ENCODE assay signal across 8 mouse cellular contexts in genomic region chr5:137532131-137532807, GRCm38 (mm10). TPM values are rescaled to one million over a fixed set of nuclear protein-coding genes. Genes with fewer than 3 reads are reported as not detected.
DNase-seq lines count a peak whose midpoint lies in the region; ATAC-seq lines count a peak whose summit lies in the region.

No protein-coding gene starts in this region.

- H3K27ac ChIP-seq in forebrain, embryonic 14.5 days (ENCODE audit: low read depth, low read length) = peak overlapping the region; percentile 98
- H3K27ac ChIP-seq in limb, embryonic 10.5 days = peak overlapping the region; percentile 97

- WGBS in forebrain, embryonic 14.5 days = under 1% methylated on average over 19 of the region's 19 CpGs
- WGBS in limb, embryonic 10.5 days = 1% methylated on average over 19 of the region's 19 CpGs

- H3K4me1 ChIP-seq in forebrain, embryonic 14.5 days (ENCODE audit: control insufficient read depth, insufficient read depth, low read length) = peaks cover 10% of the 10 kb centered on the region
- peaks cover 41% of the 10 kb centered on the region for H3K4me1 ChIP-seq in limb, embryonic 10.5 days

- DNase-seq in adrenal gland, postnatal 36 days = peak; percentile 37 to 53
- DNase-seq in adrenal gland, postnatal 10 days = no peak
- peak; percentile 36 for DNase-seq in spleen, adult 12 weeks (ENCODE audit: low spot score)
- DNase-seq in spleen, postnatal 36 days (ENCODE audit: low spot score in 2 of 2) = no peak
- DNase-seq in forebrain, embryonic 14.5 days (ENCODE audit: low spot score) = no peak
- peak; percentile 60 for DNase-seq in limb, embryonic 10.5 days (ENCODE audit: low spot score)
- peak; percentile 58 for DNase-seq in neural tube, embryonic 10.5 days (ENCODE audit: extremely low spot score, low spot score)
- no peak for DNase-seq in gastrocnemius, postnatal 36 days

- peak overlapping the region; percentile 95 for H3K4me3 ChIP-seq in forebrain, embryonic 14.5 days (ENCODE audit: low read depth, low read length)
- peak overlapping the region; percentile 77 for H3K4me3 ChIP-seq in limb, embryonic 10.5 days

- no peaks in the 10 kb centered on the region for H3K27me3 ChIP-seq in forebrain, embryonic 14.5 days (replicated peaks; ENCODE audit: control insufficient read depth, insufficient read depth, low read length)
- no peaks in the 10 kb centered on the region for H3K27me3 ChIP-seq in limb, embryonic 10.5 days (ENCODE audit: low read depth, poor library complexity, severe bottlenecking)

- H3K9me3 ChIP-seq in forebrain, embryonic 14.5 days (replicated peaks; ENCODE audit: control insufficient read depth, low read length) = no peaks in the 10 kb centered on the region
- no peaks in the 10 kb centered on the region for H3K9me3 ChIP-seq in limb, embryonic 10.5 days (replicated peaks)

- peak overlapping the region; percentile 98 for H3K9ac ChIP-seq in forebrain, embryonic 14.5 days (ENCODE audit: low read length)

- peak overlapping the region; percentile 68 for H3K4me2 ChIP-seq in forebrain, embryonic 14.5 days (ENCODE audit: low read length)

- peaks cover 30% of the 10 kb centered on the region for H3K36me3 ChIP-seq in forebrain, embryonic 14.5 days (ENCODE audit: control insufficient read depth, insufficient read depth, low read length)
- peaks cover 34% of the 10 kb centered on the region for H3K36me3 ChIP-seq in limb, embryonic 10.5 days

- ATAC-seq in forebrain, embryonic 14.5 days = peak; percentile 5; the same call in 1 of the 2 replicates

- intact Hi-C loops in gastrocnemius, postnatal 36 days (cut with DNase I) = loop anchor here (2.0 to 5.0 kb wide), 3 partner anchors 69 to 245 kb away; partner anchors contain the start of genes Mospd3, Ppp1r35 and Tsc22d4

RNA-seq across cellular contexts. Expression of gene Epo, which starts 0.8 kb away (rescaled TPM):
- not detected for total RNA-seq in adrenal gland, postnatal 36 days (2021)
- not detected for total RNA-seq in adrenal gland, postnatal 10 days (2021)
- polyA plus RNA-seq in forebrain, embryonic 14.5 days (2014; fragmentation: Nextera tagmentation; extraction: Ambion mirVana) = not detected in 2 replicates
- polyA plus RNA-seq in limb, embryonic 10.5 days (2016; fragmentation: Nextera tagmentation; extraction: Ambion mirVana) = 1.5 and 2.4 TPM in 2 replicates
- not detected for total RNA-seq in gastrocnemius, postnatal 36 days (2021)

RNA-seq across cellular contexts. Expression of gene Gnb2, which starts 1.0 kb away (rescaled TPM):
- total RNA-seq in adrenal gland, postnatal 36 days (2021) = 100 to 1,000 TPM; 544 to 638 TPM
- 100 to 1,000 TPM; 592 to 682 TPM for total RNA-seq in adrenal gland, postnatal 10 days (2021)
- polyA plus RNA-seq in forebrain, embryonic 14.5 days (2014; fragmentation: Nextera tagmentation; extraction: Ambion mirVana) = 598 and 644 TPM in 2 replicates
- 257 and 295 TPM in 2 replicates for polyA plus RNA-seq in limb, embryonic 10.5 days (2016; fragmentation: Nextera tagmentation; extraction: Ambion mirVana)
- 100 to 1,000 TPM; 107 to 129 TPM for total RNA-seq in gastrocnemius, postnatal 36 days (2021)

RNA-seq across cellular contexts. Expression of gene Gigyf1, which starts 13.9 kb away (rescaled TPM):
- total RNA-seq in adrenal gland, postnatal 36 days (2021) = 10 to 100 TPM; 32.0 to 32.8 TPM
- 10 to 100 TPM; 24.2 to 39.1 TPM for total RNA-seq in adrenal gland, postnatal 10 days (2021)
- 11.5 and 13.0 TPM in 2 replicates for polyA plus RNA-seq in forebrain, embryonic 14.5 days (2014; fragmentation: Nextera tagmentation; extraction: Ambion mirVana)
- 13.5 and 14.6 TPM in 2 replicates for polyA plus RNA-seq in limb, embryonic 10.5 days (2016; fragmentation: Nextera tagmentation; extraction: Ambion mirVana)
- 10 to 100 TPM; 17.4 to 23.4 TPM for total RNA-seq in gastrocnemius, postnatal 36 days (2021)

RNA-seq across cellular contexts. Expression of gene Actl6b, which starts 21.0 kb away (rescaled TPM):
- 1 to 10 TPM; 2.6 to 3.3 TPM for total RNA-seq in adrenal gland, postnatal 36 days (2021)
- total RNA-seq in adrenal gland, postnatal 10 days (2021) = 1 to 10 TPM; 3.2 to 4.6 TPM
- polyA plus RNA-seq in forebrain, embryonic 14.5 days (2014; fragmentation: Nextera tagmentation; extraction: Ambion mirVana) = 184 and 201 TPM in 2 replicates
- polyA plus RNA-seq in limb, embryonic 10.5 days (2016; fragmentation: Nextera tagmentation; extraction: Ambion mirVana) = not detected in 2 replicates
- total RNA-seq in gastrocnemius, postnatal 36 days (2021) = not detected

RNA-seq across cellular contexts. Expression of gene Pop7, which starts 30.0 kb away (rescaled TPM):
- total RNA-seq in adrenal gland, postnatal 36 days (2021) = 10 to 100 TPM; 25.6 to 27.0 TPM
- total RNA-seq in adrenal gland, postnatal 10 days (2021) = 10 to 100 TPM; 23.8 to 27.2 TPM
- polyA plus RNA-seq in forebrain, embryonic 14.5 days (2014; fragmentation: Nextera tagmentation; extraction: Ambion mirVana) = 81.2 and 98.0 TPM in 2 replicates
- 53.2 and 63.4 TPM in 2 replicates for polyA plus RNA-seq in limb, embryonic 10.5 days (2016; fragmentation: Nextera tagmentation; extraction: Ambion mirVana)
- 1 to 10 TPM; 8.6 to 9.9 TPM for total RNA-seq in gastrocnemius, postnatal 36 days (2021)

Comparison
In these comparisons a context has a peak if more than half of its experiments do, and no peak if none do; other contexts are left out.
1. DNase-seq: peak in adrenal gland, postnatal 36 days (2 of 2), spleen, adult 12 weeks (single experiment), limb, embryonic 10.5 days (single experiment) and neural tube, embryonic 10.5 days (single experiment); none in adrenal gland, postnatal 10 days (single experiment), spleen, postnatal 36 days (0 of 2), forebrain, embryonic 14.5 days (single experiment) and gastrocnemius, postnatal 36 days (0 of 2).
2. RNA of gene Gnb2, which starts 1.0 kb away (total RNA-seq): 592 to 682 TPM in adrenal gland, postnatal 10 days and 544 to 638 TPM in adrenal gland, postnatal 36 days; 107 to 129 TPM in gastrocnemius, postnatal 36 days; every median in the first group is over 4 times any median in the second.